8 mouse cellular contexts compared by ENCODE assay signal in genomic region chr9:102779493-102779892, GRCm38 (mm10). TPM values are rescaled to one million over a fixed set of nuclear protein-coding genes. Genes with fewer than 3 reads are reported as not detected.
A peak's percentile ranks its signal among the peaks of the same experiment; 100 is the strongest.
DNase-seq lines count a peak whose midpoint lies in the region; ATAC-seq and TF ChIP-seq lines count a peak whose summit lies in the region.

No protein-coding gene starts in this region.

- 0 out of 2 replicates have a peak, but pooled peaks cover 4% of the 10 kb centered on the region for H3K4me1 ChIP-seq in forebrain, embryonic 13.5 days
- H3K4me1 ChIP-seq in heart, postnatal 0 days (ENCODE audit: control insufficient read depth, insufficient read depth): peaks cover 41% of the 10 kb centered on the region
- H3K4me1 ChIP-seq in liver, embryonic 13.5 days (replicated peaks): peaks cover 13% of the 10 kb centered on the region
- 0 out of 2 replicates have a peak, but pooled peaks cover under 1% of the 10 kb centered on the region for H3K4me1 ChIP-seq in neural tube, embryonic 14.5 days (ENCODE audit: control insufficient read depth, insufficient read depth, low read length)

- no peaks in the 10 kb centered on the region for H3K36me3 ChIP-seq in forebrain, embryonic 13.5 days (ENCODE audit: poor library complexity, severe bottlenecking)
- no peaks in the 10 kb centered on the region for H3K36me3 ChIP-seq in heart, postnatal 0 days (replicated peaks; ENCODE audit: control insufficient read depth, insufficient read depth, low read length)
- H3K36me3 ChIP-seq in liver, embryonic 13.5 days: no peaks in the 10 kb centered on the region
- no peaks in the 10 kb centered on the region for H3K36me3 ChIP-seq in neural tube, embryonic 14.5 days (ENCODE audit: control insufficient read depth, insufficient read depth, low read length)

- TF ChIP-seq CTCF in heart, postnatal 0 days (IDR thresholded peaks at IDR 0.05; ENCODE audit: low read depth): peak; percentile 96

- H3K9me3 ChIP-seq in forebrain, embryonic 13.5 days (replicated peaks): no peaks in the 10 kb centered on the region
- H3K9me3 ChIP-seq in heart, postnatal 0 days (replicated peaks; ENCODE audit: control insufficient read depth, low read length): no peaks in the 10 kb centered on the region
- H3K9me3 ChIP-seq in liver, embryonic 13.5 days (replicated peaks): no peaks in the 10 kb centered on the region
- H3K9me3 ChIP-seq in neural tube, embryonic 14.5 days (ENCODE audit: control insufficient read depth, low read length): no peaks in the 10 kb centered on the region

- H3K9ac ChIP-seq in forebrain, embryonic 13.5 days: no peak overlapping the region
- H3K9ac ChIP-seq in heart, postnatal 0 days (replicated peaks; ENCODE audit: low read depth, low read length): no peak overlapping the region
- no peak overlapping the region for H3K9ac ChIP-seq in liver, embryonic 13.5 days
- no peak overlapping the region for H3K9ac ChIP-seq in neural tube, embryonic 14.5 days (replicated peaks; ENCODE audit: low read depth, low read length)

- H3K27me3 ChIP-seq in forebrain, embryonic 13.5 days: no peaks in the 10 kb centered on the region
- no peaks in the 10 kb centered on the region for H3K27me3 ChIP-seq in heart, postnatal 0 days (ENCODE audit: control insufficient read depth, insufficient read depth, low read length)
- peaks cover 14% of the 10 kb centered on the region for H3K27me3 ChIP-seq in liver, embryonic 13.5 days
- no peaks in the 10 kb centered on the region for H3K27me3 ChIP-seq in neural tube, embryonic 14.5 days (ENCODE audit: control insufficient read depth, insufficient read depth, low read length)

- no peak overlapping the region for H3K4me3 ChIP-seq in forebrain, embryonic 13.5 days
- no peak overlapping the region for H3K4me3 ChIP-seq in heart, postnatal 0 days (ENCODE audit: low read depth, low read length)
- no peak overlapping the region for H3K4me3 ChIP-seq in liver, embryonic 13.5 days (replicated peaks)
- H3K4me3 ChIP-seq in neural tube, embryonic 14.5 days (ENCODE audit: low read depth, low read length): no peak overlapping the region

- peak; percentile 98 for TF ChIP-seq EP300 in heart, postnatal 0 days (IDR thresholded peaks at IDR 0.05; ENCODE audit: low read depth)

- ATAC-seq in CD4-positive, CD25-positive, alpha-beta regulatory T cell, adult 4 months: peak; percentile 60
- ATAC-seq in forebrain, embryonic 13.5 days: peak; percentile 50; the same call in 1 of the 2 replicates
- peak; percentile 96 for ATAC-seq in heart, postnatal 0 days (ENCODE audit: insufficient read depth, low read depth)
- peak; percentile 72 for ATAC-seq in liver, embryonic 13.5 days (ENCODE audit: low read depth)
- ATAC-seq in neural tube, embryonic 14.5 days (ENCODE audit: low read depth): peak; percentile 46; the same call in 1 of the 2 replicates

- DNase-seq in brain, adult 2 months (ENCODE audit: low read depth, low spot score): peak; percentile 66
- DNase-seq in heart, postnatal 0 days (ENCODE audit: low spot score): peak; percentile 95
- DNase-seq in kidney, postnatal 25 days: peak; percentile 99 to 100
- peak; percentile 53 for DNase-seq in liver, embryonic 13.5 days
- peak; percentile 97 for DNase-seq in testis, postnatal 10 days (ENCODE audit: low spot score)

- no peak overlapping the region for H3K4me2 ChIP-seq in forebrain, embryonic 13.5 days
- no peak overlapping the region for H3K4me2 ChIP-seq in heart, postnatal 0 days (ENCODE audit: low read depth, low read length)
- no peak overlapping the region for H3K4me2 ChIP-seq in liver, embryonic 13.5 days
- H3K4me2 ChIP-seq in neural tube, embryonic 14.5 days (ENCODE audit: low read depth, low read length): no peak overlapping the region

- no peak overlapping the region for H3K27ac ChIP-seq in forebrain, embryonic 13.5 days
- H3K27ac ChIP-seq in heart, postnatal 0 days (ENCODE audit: low read depth): peak overlapping the region; percentile 88
- H3K27ac ChIP-seq in liver, embryonic 13.5 days: peak overlapping the region; percentile 29; the same call in 1 of the 2 replicates
- no peak overlapping the region for H3K27ac ChIP-seq in neural tube, embryonic 14.5 days (ENCODE audit: low read depth, low read length)

- 7% methylated on average over 15 of the region's 15 CpGs for WGBS in forebrain, embryonic 13.5 days
- WGBS in heart, postnatal 0 days: 3% methylated on average over 15 of the region's 15 CpGs
- 9% methylated on average over 15 of the region's 15 CpGs for WGBS in liver, embryonic 13.5 days (ENCODE audit: insufficient replicate concordance)
- 9% methylated on average over 15 of the region's 15 CpGs for WGBS in neural tube, embryonic 14.5 days

RNA-seq across cellular contexts. Expression of gene Ryk, which starts 55.2 kb away (rescaled TPM):
- polyA plus RNA-seq in CD4-positive, CD25-positive, alpha-beta regulatory T cell, adult 4 months (2017; shearing (Covaris generic)): 1 to 10 TPM; 1.2 to 2.0 TPM
- polyA plus RNA-seq in forebrain, embryonic 13.5 days (2015; fragmentation: Nextera tagmentation; extraction: Ambion mirVana): 12.8 and 14.1 TPM in 2 replicates
- total RNA-seq in heart, postnatal 0 days (2014; rRNA removed; ENCODE audit: low replicate concordance): 60.2 and 66.1 TPM in 2 replicates
- 8.2 and 8.8 TPM in 2 replicates for polyA plus RNA-seq in heart, postnatal 0 days (2015; fragmentation: Nextera tagmentation; extraction: Ambion mirVana)
- polyA plus RNA-seq in liver, embryonic 13.5 days (2015; fragmentation: Nextera tagmentation; extraction: Ambion mirVana): 4.5 and 5.2 TPM in 2 replicates
- polyA plus RNA-seq in neural tube, embryonic 14.5 days (2014; fragmentation: Nextera tagmentation; extraction: Ambion mirVana): 13.3 and 17.7 TPM in 2 replicates

Comparison
In these comparisons a context has a peak if more than half of its experiments do, and no peak if none do; other contexts are left out.
1. ATAC-seq: peak in every context shown above with its lines; median percentile 96 in heart, postnatal 0 days; 72 in liver, embryonic 13.5 days; 60 in CD4-positive, CD25-positive, alpha-beta regulatory T cell, adult 4 months; 50 in forebrain, embryonic 13.5 days; 46 in neural tube, embryonic 14.5 days.
2. H3K27ac ChIP-seq: peak in heart, postnatal 0 days (single experiment) and liver, embryonic 13.5 days (single experiment); none in forebrain, embryonic 13.5 days (single experiment) and neural tube, embryonic 14.5 days (single experiment).
3. Peak in every context shown above with its lines, with median percentiles within 50 percentile points of each other: DNase-seq.